ENCODE assay signal across 21 mouse cellular contexts in genomic region chr17:56688045-56688444, GRCm38 (mm10). TPM values are rescaled to one million over a fixed set of nuclear protein-coding genes. Genes with fewer than 3 reads are reported as not detected.
DNase-seq lines count a peak whose midpoint lies in the region; ATAC-seq and TF ChIP-seq lines count a peak whose summit lies in the region.
"Had no signal": no experiment of that assay in that cellular context is flagged by ENCODE, and none has a peak within 500 bp of the region (broad histone marks: within the 10 kb centered on the region; RNA-seq: fewer than 3 reads in every experiment).

No protein-coding gene starts in this region.

- peaks cover 96% of the 10 kb centered on the region for H3K4me1 ChIP-seq in G1E (ENCODE audit: insufficient read depth, low read depth, low read length)
- H3K4me1 ChIP-seq in liver, embryonic 15.5 days (replicated peaks) = peaks cover 66% of the 10 kb centered on the region
- peaks cover 7% of the 10 kb centered on the region for H3K4me1 ChIP-seq in hindbrain, embryonic 12.5 days
- H3K4me1 ChIP-seq in hindbrain, postnatal 0 days (ENCODE audit: insufficient read depth, low read length) = no peaks in the 10 kb centered on the region

- 0 out of 2 replicates have a peak overlapping the region, but pooled peaks have one; percentile 3 for H3K9ac ChIP-seq in liver, embryonic 15.5 days
- no peak overlapping the region for H3K9ac ChIP-seq in hindbrain, embryonic 12.5 days
- H3K9ac ChIP-seq in hindbrain, postnatal 0 days (replicated peaks; ENCODE audit: low read length) = no peak overlapping the region
- H3K9ac ChIP-seq: embryonic facial prominence, embryonic 12.5 days; heart, embryonic 13.5 days; midbrain, embryonic 13.5 days; neural tube, embryonic 12.5 days had no signal

- peak; percentile 91 for ATAC-seq in G1E (ENCODE audit: extremely low read depth, insufficient number of reproducible peaks, low FRiP score, poor library complexity, severe bottlenecking)
- peak; percentile 36; the same call in 1 of the 2 replicates for ATAC-seq in erythroblast, adult 5-6 weeks (replicated peaks; ENCODE audit: low FRiP score, poor library complexity, severe bottlenecking)
- peak; percentile 90 for ATAC-seq in liver, embryonic 15.5 days (ENCODE audit: insufficient read depth)
- ATAC-seq in hindbrain, embryonic 12.5 days (ENCODE audit: low FRiP score) = no peak
- ATAC-seq in hindbrain, postnatal 0 days = no peak
- ATAC-seq: forebrain, embryonic 16.5 days; lung, postnatal 0 days; midbrain, embryonic 13.5 days had no signal

- H3K27ac ChIP-seq in liver, embryonic 15.5 days (replicated peaks) = peak overlapping the region; percentile 77
- H3K27ac ChIP-seq in hindbrain, embryonic 12.5 days = no peak overlapping the region
- H3K27ac ChIP-seq in hindbrain, postnatal 0 days = no peak overlapping the region
- H3K27ac ChIP-seq: embryonic facial prominence, embryonic 12.5 days; heart, embryonic 13.5 days; kidney, postnatal 0 days; midbrain, embryonic 13.5 days; neural tube, embryonic 12.5 days had no signal

- H3K4me3 ChIP-seq in G1E (ENCODE audit: low read depth, low read length) = peak overlapping the region; percentile 27; the same call in 1 of the 2 replicates
- H3K4me3 ChIP-seq in liver, embryonic 15.5 days (replicated peaks) = no peak overlapping the region
- no peak overlapping the region for H3K4me3 ChIP-seq in hindbrain, embryonic 12.5 days
- no peak overlapping the region for H3K4me3 ChIP-seq in hindbrain, postnatal 0 days (ENCODE audit: low read length)
- H3K4me3 ChIP-seq: embryonic facial prominence, embryonic 12.5 days; heart, embryonic 13.5 days; midbrain, embryonic 13.5 days; neural tube, embryonic 12.5 days had no signal

- peaks cover 92% of the 10 kb centered on the region for H3K36me3 ChIP-seq in G1E (replicated peaks)
- H3K36me3 ChIP-seq in liver, embryonic 15.5 days (replicated peaks) = peaks cover 98% of the 10 kb centered on the region
- peaks cover 83% of the 10 kb centered on the region for H3K36me3 ChIP-seq in hindbrain, embryonic 12.5 days
- peaks cover 23% of the 10 kb centered on the region for H3K36me3 ChIP-seq in hindbrain, postnatal 0 days (ENCODE audit: insufficient read depth, low read length)

- DNase-seq in 416B (ENCODE audit: low read depth) (peak; percentile 70), G1E (ENCODE audit: low spot score) (peak; percentile 82)
- no peak for DNase-seq in hindbrain, postnatal 0 days (ENCODE audit: low spot score)
- DNase-seq in cerebellum, postnatal 25 days = no peak
- DNase-seq: adrenal gland, postnatal 14 days; cerebellum, adult 18-20 months; gastrocnemius, postnatal 36 days; kidney, adult 18-20 months; layer of hippocampus, postnatal 36 days; right cerebral cortex, adult 18-20 months; spleen, adult 18-20 months had no signal

- H3K9me3 ChIP-seq in G1E (replicated peaks) = no peaks in the 10 kb centered on the region
- H3K9me3 ChIP-seq in liver, embryonic 15.5 days (replicated peaks) = no peaks in the 10 kb centered on the region
- H3K9me3 ChIP-seq in hindbrain, embryonic 12.5 days (replicated peaks) = no peaks in the 10 kb centered on the region
- no peaks in the 10 kb centered on the region for H3K9me3 ChIP-seq in hindbrain, postnatal 0 days (ENCODE audit: low read length)
- H3K9me3 ChIP-seq: embryonic facial prominence, embryonic 12.5 days; heart, embryonic 13.5 days; midbrain, embryonic 13.5 days; neural tube, embryonic 12.5 days had no signal

- no peaks in the 10 kb centered on the region for H3K27me3 ChIP-seq in G1E (ENCODE audit: insufficient read depth, low read length)
- H3K27me3 ChIP-seq in liver, embryonic 15.5 days = no peaks in the 10 kb centered on the region
- H3K27me3 ChIP-seq in hindbrain, embryonic 12.5 days = no peaks in the 10 kb centered on the region
- H3K27me3 ChIP-seq in hindbrain, postnatal 0 days (ENCODE audit: insufficient read depth, low read length) = no peaks in the 10 kb centered on the region
- H3K27me3 ChIP-seq: embryonic facial prominence, embryonic 12.5 days; heart, embryonic 13.5 days; midbrain, embryonic 13.5 days; neural tube, embryonic 12.5 days had no signal

- TF ChIP-seq CTCF in G1E (IDR thresholded peaks at IDR 0.05; ENCODE audit: low read depth, low read length) = no peak
- TF ChIP-seq CTCF in hindbrain, postnatal 0 days (IDR thresholded peaks at IDR 0.05; ENCODE audit: low read depth) = no peak

- H3K4me2 ChIP-seq in liver, embryonic 15.5 days = peak overlapping the region; percentile 51
- no peak overlapping the region for H3K4me2 ChIP-seq in hindbrain, embryonic 12.5 days (replicated peaks)
- H3K4me2 ChIP-seq in hindbrain, postnatal 0 days (ENCODE audit: low read depth, low read length) = no peak overlapping the region
- H3K4me2 ChIP-seq: embryonic facial prominence, embryonic 12.5 days; heart, embryonic 13.5 days; midbrain, embryonic 13.5 days; neural tube, embryonic 12.5 days had no signal

RNA-seq across cellular contexts. Expression of gene Ranbp3, which starts 15.0 kb away (rescaled TPM):
- 39.4 and 54.7 TPM in 2 replicates for total RNA-seq in G1E (2014; fragmentation: Nextera tagmentation)
- 70.5 and 83.3 TPM in 2 replicates for total RNA-seq in G1E (2017)
- 142 and 143 TPM in 2 replicates for polyA plus RNA-seq in G1E (2012)
- total RNA-seq in erythroblast, adult 5-6 weeks (2015; ENCODE audit: low replicate concordance) = 6.1 and 11.7 TPM in 2 replicates
- 18.0 and 25.0 TPM in 2 replicates for total RNA-seq in erythroblast, adult 5-6 weeks (2017; ENCODE audit: low replicate concordance)
- polyA plus RNA-seq in liver, embryonic 15.5 days (2015; fragmentation: Nextera tagmentation; extraction: Ambion mirVana) = 40.8 and 42.6 TPM in 2 replicates
- polyA plus RNA-seq in hindbrain, embryonic 12.5 days (2016; fragmentation: Nextera tagmentation; extraction: Ambion mirVana) = 98.2 and 105 TPM in 2 replicates
- total RNA-seq in hindbrain, postnatal 0 days (2014; rRNA removed) = 121 and 122 TPM in 2 replicates
- 87.2 and 88.7 TPM in 2 replicates for polyA plus RNA-seq in hindbrain, postnatal 0 days (2015; fragmentation: Nextera tagmentation; extraction: Ambion mirVana)

RNA-seq across cellular contexts. Expression of gene Ndufa11, which starts 29.5 kb away (rescaled TPM):
- total RNA-seq in G1E (2014; fragmentation: Nextera tagmentation) (60.5 and 74.9 TPM in 2 replicates), G1E (2017) (186 and 247 TPM in 2 replicates)
- 270 and 319 TPM in 2 replicates for polyA plus RNA-seq in G1E (2012)
- total RNA-seq in erythroblast, adult 5-6 weeks (2015; ENCODE audit: low replicate concordance) = 17.7 and 29.7 TPM in 2 replicates
- 21.3 and 29.1 TPM in 2 replicates for total RNA-seq in erythroblast, adult 5-6 weeks (2017; ENCODE audit: low replicate concordance)
- 210 and 226 TPM in 2 replicates for polyA plus RNA-seq in liver, embryonic 15.5 days (2015; fragmentation: Nextera tagmentation; extraction: Ambion mirVana)
- 323 and 382 TPM in 2 replicates for polyA plus RNA-seq in hindbrain, embryonic 12.5 days (2016; fragmentation: Nextera tagmentation; extraction: Ambion mirVana)
- total RNA-seq in hindbrain, postnatal 0 days (2014; rRNA removed) = 279 and 501 TPM in 2 replicates
- polyA plus RNA-seq in hindbrain, postnatal 0 days (2015; fragmentation: Nextera tagmentation; extraction: Ambion mirVana) = 691 and 728 TPM in 2 replicates

RNA-seq across cellular contexts. Expression of gene Vmac, which starts 29.8 kb away (rescaled TPM):
- total RNA-seq in G1E (2014; fragmentation: Nextera tagmentation) (32.0 and 46.9 TPM in 2 replicates), G1E (2017) (9.4 and 10.3 TPM in 2 replicates)
- polyA plus RNA-seq in G1E (2012) = 12.9 and 16.3 TPM in 2 replicates
- total RNA-seq in erythroblast, adult 5-6 weeks (2015; ENCODE audit: low replicate concordance) = 0.38 and 1.0 TPM in 2 replicates
- total RNA-seq in erythroblast, adult 5-6 weeks (2017; ENCODE audit: low replicate concordance) = 1.4 and 8.3 TPM in 2 replicates
- polyA plus RNA-seq in liver, embryonic 15.5 days (2015; fragmentation: Nextera tagmentation; extraction: Ambion mirVana) = 2.4 and 2.6 TPM in 2 replicates
- 15.3 and 18.1 TPM in 2 replicates for polyA plus RNA-seq in hindbrain, embryonic 12.5 days (2016; fragmentation: Nextera tagmentation; extraction: Ambion mirVana)
- 37.5 and 40.7 TPM in 2 replicates for total RNA-seq in hindbrain, postnatal 0 days (2014; rRNA removed)
- polyA plus RNA-seq in hindbrain, postnatal 0 days (2015; fragmentation: Nextera tagmentation; extraction: Ambion mirVana) = 17.4 and 19.1 TPM in 2 replicates

Comparison
In these comparisons a context has a peak if more than half of its experiments do, and no peak if none do; other contexts are left out.
1. DNase-seq: peak in 416B (single experiment) and G1E (single experiment); none in hindbrain, postnatal 0 days (single experiment) and cerebellum, postnatal 25 days (0 of 2).
2. ATAC-seq: peak in G1E (single experiment), erythroblast, adult 5-6 weeks (single experiment) and liver, embryonic 15.5 days (single experiment); none in hindbrain, embryonic 12.5 days (single experiment) and hindbrain, postnatal 0 days (single experiment).